ENCODE assay signal across 9 mouse cellular contexts in genomic region chr10:21883587-21883986, GRCm38 (mm10). TPM values are rescaled to one million over a fixed set of nuclear protein-coding genes. Genes with fewer than 3 reads are reported as not detected.
DNase-seq lines count a peak whose midpoint lies in the region; ATAC-seq lines count a peak whose summit lies in the region.
"Had no signal": no experiment of that assay in that cellular context is flagged by ENCODE, and none has a peak within 500 bp of the region (broad histone marks: within the 10 kb centered on the region; RNA-seq: fewer than 3 reads in every experiment).

No protein-coding gene starts in this region.

- no peak overlapping the region for H3K27ac ChIP-seq in heart, embryonic 16.5 days (ENCODE audit: low read length)
- peak overlapping the region; percentile 53; the same call in 1 of the 2 replicates for H3K27ac ChIP-seq in forebrain, embryonic 12.5 days
- peak overlapping the region; percentile 91 for H3K27ac ChIP-seq in neural tube, embryonic 13.5 days (replicated peaks)
- no peak overlapping the region for H3K27ac ChIP-seq in liver, embryonic 12.5 days

- WGBS in heart, embryonic 16.5 days, result 19% methylated on average over 12 of the region's 12 CpGs
- WGBS in forebrain, embryonic 12.5 days, result under 1% methylated on average over 12 of the region's 12 CpGs
- 2% methylated on average over 12 of the region's 12 CpGs for WGBS in neural tube, embryonic 13.5 days
- 11% methylated on average over 12 of the region's 12 CpGs for WGBS in liver, embryonic 12.5 days (ENCODE audit: insufficient replicate concordance)

- intact Hi-C loops in heart, postnatal 25 days (cut with DNase I), result no loop called here

- DNase-seq in heart, postnatal 25 days (ENCODE audit: low spot score), result no peak
- peak; percentile 32 to 44 for DNase-seq in layer of hippocampus, postnatal 10 days (ENCODE audit: low spot score in 2 of 2)
- DNase-seq in thymus, postnatal 10 days (ENCODE audit: low spot score in 2 of 2), result no peak

- H3K4me3 ChIP-seq in heart, embryonic 16.5 days (ENCODE audit: low read length), result no peak overlapping the region
- peak overlapping the region; percentile 50 for H3K4me3 ChIP-seq in forebrain, embryonic 12.5 days (replicated peaks)
- H3K4me3 ChIP-seq in neural tube, embryonic 13.5 days, result peak overlapping the region; percentile 54
- no peak overlapping the region for H3K4me3 ChIP-seq in liver, embryonic 12.5 days
- H3K4me3 ChIP-seq: erythroblast, embryonic 14.5 days had no signal

- H3K9ac ChIP-seq in heart, embryonic 16.5 days (ENCODE audit: low read length), result no peak overlapping the region
- no peak overlapping the region for H3K9ac ChIP-seq in forebrain, embryonic 12.5 days
- H3K9ac ChIP-seq in neural tube, embryonic 13.5 days, result peak overlapping the region; percentile 81
- no peak overlapping the region for H3K9ac ChIP-seq in liver, embryonic 12.5 days

- ATAC-seq in heart, embryonic 16.5 days (replicated peaks; ENCODE audit: extremely low read depth, insufficient read depth, low FRiP score), result 0 out of 2 replicates have a peak, but pooled peaks have one; percentile 23
- peak; percentile 24; the same call in 1 of the 2 replicates for ATAC-seq in cerebellum, adult (ENCODE audit: insufficient number of reproducible peaks, low FRiP score, low TSS enrichment)
- ATAC-seq in forebrain, embryonic 12.5 days (ENCODE audit: low FRiP score), result peak; percentile 39; the same call in 1 of the 2 replicates
- ATAC-seq in neural tube, embryonic 13.5 days (ENCODE audit: low read depth), result peak; percentile 51
- no peak for ATAC-seq in liver, embryonic 12.5 days

- peaks cover 8% of the 10 kb centered on the region for H3K4me1 ChIP-seq in heart, embryonic 16.5 days (ENCODE audit: control insufficient read depth, insufficient read depth, low read length)
- H3K4me1 ChIP-seq in forebrain, embryonic 12.5 days, result peaks cover 23% of the 10 kb centered on the region
- peaks cover 37% of the 10 kb centered on the region for H3K4me1 ChIP-seq in neural tube, embryonic 13.5 days (replicated peaks)
- peaks cover 7% of the 10 kb centered on the region; the same call in 1 of the 2 replicates for H3K4me1 ChIP-seq in liver, embryonic 12.5 days

- no peaks in the 10 kb centered on the region for H3K36me3 ChIP-seq in heart, embryonic 16.5 days (ENCODE audit: control insufficient read depth, insufficient read depth)
- H3K36me3 ChIP-seq in forebrain, embryonic 12.5 days (replicated peaks), result no peaks in the 10 kb centered on the region
- no peaks in the 10 kb centered on the region for H3K36me3 ChIP-seq in neural tube, embryonic 13.5 days
- H3K36me3 ChIP-seq in liver, embryonic 12.5 days, result no peaks in the 10 kb centered on the region

- no peak overlapping the region for H3K4me2 ChIP-seq in heart, embryonic 16.5 days (ENCODE audit: low read depth, low read length)
- H3K4me2 ChIP-seq in forebrain, embryonic 12.5 days, result peak overlapping the region; percentile 73
- H3K4me2 ChIP-seq in neural tube, embryonic 13.5 days, result peak overlapping the region; percentile 66
- H3K4me2 ChIP-seq in liver, embryonic 12.5 days, result no peak overlapping the region

- H3K9me3 ChIP-seq in heart, embryonic 16.5 days (replicated peaks; ENCODE audit: control insufficient read depth, low read length), result no peaks in the 10 kb centered on the region
- H3K9me3 ChIP-seq in forebrain, embryonic 12.5 days, result no peaks in the 10 kb centered on the region
- no peaks in the 10 kb centered on the region for H3K9me3 ChIP-seq in neural tube, embryonic 13.5 days
- no peaks in the 10 kb centered on the region for H3K9me3 ChIP-seq in liver, embryonic 12.5 days (replicated peaks)

- peaks cover 13% of the 10 kb centered on the region for H3K27me3 ChIP-seq in heart, embryonic 16.5 days (ENCODE audit: control insufficient read depth, insufficient read depth, low read length)
- H3K27me3 ChIP-seq in forebrain, embryonic 12.5 days, result peaks cover 9% of the 10 kb centered on the region
- H3K27me3 ChIP-seq in neural tube, embryonic 13.5 days, result no peaks in the 10 kb centered on the region
- H3K27me3 ChIP-seq in liver, embryonic 12.5 days (replicated peaks), result peaks cover 42% of the 10 kb centered on the region

RNA-seq across cellular contexts. Expression of gene Sgk1, which starts 1.6 kb away (rescaled TPM):
- polyA plus RNA-seq in heart, embryonic 16.5 days (2015; fragmentation: Nextera tagmentation; extraction: Ambion mirVana), result 37.0 and 37.1 TPM in 2 replicates
- total RNA-seq in heart, postnatal 25 days (2021), result 10 to 100 TPM; 46.0 to 51.8 TPM
- 22.7 and 23.7 TPM in 2 replicates for polyA plus RNA-seq in forebrain, embryonic 12.5 days (2016; fragmentation: Nextera tagmentation; extraction: Ambion mirVana)
- total RNA-seq in layer of hippocampus, postnatal 10 days (2021), result 10 to 100 TPM; 64.4 to 65.5 TPM
- polyA plus RNA-seq in neural tube, embryonic 13.5 days (2015; fragmentation: Nextera tagmentation; extraction: Ambion mirVana), result 30.9 and 34.7 TPM in 2 replicates
- polyA plus RNA-seq in liver, embryonic 12.5 days (2016; fragmentation: Nextera tagmentation; extraction: Ambion mirVana), result 11.6 and 12.2 TPM in 2 replicates

Comparison
In these comparisons a context has a peak if more than half of its experiments do, and no peak if none do; other contexts are left out.
1. H3K27ac ChIP-seq: peak in forebrain, embryonic 12.5 days (single experiment) and neural tube, embryonic 13.5 days (single experiment); none in heart, embryonic 16.5 days (single experiment) and liver, embryonic 12.5 days (single experiment).
2. H3K4me2 ChIP-seq: peak in forebrain, embryonic 12.5 days (single experiment) and neural tube, embryonic 13.5 days (single experiment); none in heart, embryonic 16.5 days (single experiment) and liver, embryonic 12.5 days (single experiment).
3. H3K4me3 ChIP-seq: peak in forebrain, embryonic 12.5 days (single experiment) and neural tube, embryonic 13.5 days (single experiment); none in heart, embryonic 16.5 days (single experiment) and liver, embryonic 12.5 days (single experiment).
4. DNase-seq: peak in layer of hippocampus, postnatal 10 days (2 of 2); none in heart, postnatal 25 days (single experiment) and thymus, postnatal 10 days (0 of 2).